Mouse (Mus musculus) spleen, adult 2 months (tissue): ENCODE measurements around the gene Dnajc7. TPM values are rescaled to one million over a fixed set of nuclear protein-coding genes. Genes with fewer than 3 reads are reported as not detected.

ENCODE experiments used
- DNase-seq, 2 experiments: peaks; one replicate each; pipeline versions ENCODE4 v3.0.0 to v3.0.0-alpha.2; 2012 to 2021; ENCODE audit warnings: low spot score in 2 of 2, low read depth in 1 of 2
- H3K27ac ChIP-seq: fragments of 200-500 bp; 2 replicates; pipeline ENCODE4 v1.5.1; 2012; ENCODE audit warnings: low read length, inconsistent platforms; ENCODE audit not compliant: insufficient read depth
- H3K27me3 ChIP-seq: fragments of 200-500 bp; 2 replicates; pipeline ENCODE4 v1.6.1; 2012; ENCODE audit warnings: mild to moderate bottlenecking, moderate library complexity, low read length, inconsistent platforms; ENCODE audit not compliant: control insufficient read depth, insufficient read depth
- H3K36me3 ChIP-seq: fragments of 200-500 bp; 2 replicates; pipeline ENCODE4 v1.6.1; 2012; ENCODE audit warnings: mild to moderate bottlenecking, low read length, inconsistent platforms; ENCODE audit not compliant: control insufficient read depth, insufficient read depth
- H3K4me1 ChIP-seq: fragments of 200-500 bp; 2 replicates; pipeline ENCODE4 v1.6.1; 2011; ENCODE audit warnings: inconsistent platforms; ENCODE audit not compliant: control insufficient read depth, insufficient read depth, insufficient read length
- H3K4me3 ChIP-seq: fragments of 200-500 bp; 2 replicates; pipeline ENCODE4 v1.5.1; 2011; ENCODE audit warnings: mild to moderate bottlenecking, inconsistent platforms; ENCODE audit not compliant: insufficient read depth, insufficient read length; ENCODE audit errors: extremely low read depth
- CTCF ChIP-seq: fragments of 200-500 bp; IDR thresholded peaks from 2 replicates; pipeline ENCODE4 v1.5.1; 2011; ENCODE audit warnings: mild to moderate bottlenecking, inconsistent platforms; ENCODE audit not compliant: insufficient read depth, insufficient read length, insufficient replicate concordance; ENCODE audit errors: extremely low read depth
- POLR2A ChIP-seq: fragments of 200-500 bp; IDR thresholded peaks from 2 replicates; pipeline ENCODE4 v1.6.1; 2011; ENCODE audit warnings: low read depth, low read length, inconsistent platforms
- WGBS: fragments of 180-500 bp; shearing (Covaris S2); methylation state at CpG from one replicate; pipeline ENCODE4 v1.1.7; 2018; 5-methylcytosine and 5-hydroxymethylcytosine counted together
- polyA plus RNA-seq: library from polyadenylated mRNA; depleted of rRNA; stranded (reverse); fragments of >200 nt; gene quantifications from 2 replicates; pipeline ENCODE4 v1.2.3, GENCODE M21; 2012

Dnajc7 gene
- polyA plus RNA-seq, 1 experiment = 53.7 TPM

- 27% methylated on average over 4 of the region's 4 CpGs for WGBS
- Histone ChIP-seq H3K27me3 (no peaks in the 10 kb centered on the region), H3K4me3 (no peak overlapping the region), H3K36me3 (peaks cover 42% of the 10 kb centered on the region), H3K4me1 (peaks cover 69% of the 10 kb centered on the region; the same call in 1 of the 2 replicates), H3K27ac (peak overlapping the region; percentile 50)
- TF ChIP-seq CTCF (no peak), POLR2A (no peak)
- no peak for DNase-seq
These were observed 38.2 kb downstream of the Dnajc7 start for GRCm38 (mm10) chr11:100581756-100582155.

GRCm38 (mm10) chr11:100580275-100580674 lies 39.7 kb downstream of the Dnajc7 start:
- peaks cover 71% of the 10 kb centered on the region for H3K4me1 ChIP-seq
- H3K27me3 ChIP-seq = no peaks in the 10 kb centered on the region
- 49% methylated on average over 13 of the region's 13 CpGs for WGBS
- H3K4me3 ChIP-seq = no peak overlapping the region
- no peak for TF ChIP-seq POLR2A
- no peak for TF ChIP-seq CTCF
- DNase-seq = peak in 1 of 2 experiments; percentile 52
- H3K27ac ChIP-seq = 0 out of 2 replicates have a peak overlapping the region, but pooled peaks have one; percentile 10
- peaks cover 47% of the 10 kb centered on the region for H3K36me3 ChIP-seq

GRCm38 (mm10) chr11:100579116-100579799 lies 40.7 kb downstream of the Dnajc7 start:
- Histone ChIP-seq H3K36me3 (peaks cover 47% of the 10 kb centered on the region), H3K27ac (peak overlapping the region; percentile 98), H3K27me3 (no peaks in the 10 kb centered on the region), H3K4me3 (peak overlapping the region; percentile 2; the same call in 1 of the 2 replicates), H3K4me1 (peaks cover 67% of the 10 kb centered on the region)
- WGBS = 74% methylated on average over 9 of the region's 9 CpGs
- no peak for TF ChIP-seq POLR2A
- TF ChIP-seq CTCF = no peak
- no peak for DNase-seq

GRCm38 (mm10) chr11:100577852-100578599 lies 41.9 kb downstream of the Dnajc7 start:
- peak in 1 of 2 experiments; percentile 61 for DNase-seq
- TF ChIP-seq CTCF (no peak), POLR2A (no peak)
- no peaks in the 10 kb centered on the region for H3K27me3 ChIP-seq
- WGBS = 49% methylated on average over 8 of the region's 8 CpGs
- peak overlapping the region; percentile 38; the same call in 1 of the 2 replicates for H3K4me3 ChIP-seq
- H3K36me3 ChIP-seq = peaks cover 39% of the 10 kb centered on the region
- H3K4me1 ChIP-seq = peaks cover 55% of the 10 kb centered on the region
- peak overlapping the region; percentile 98 for H3K27ac ChIP-seq

GRCm38 (mm10) chr11:100576256-100576655 lies 43.7 kb downstream of the Dnajc7 start:
- Histone ChIP-seq H3K4me3 (peak overlapping the region; percentile 96; the same call in 1 of the 2 replicates), H3K27ac (peak overlapping the region; percentile 98), H3K27me3 (no peaks in the 10 kb centered on the region), H3K36me3 (peaks cover 30% of the 10 kb centered on the region), H3K4me1 (peaks cover 45% of the 10 kb centered on the region)
- no peak for TF ChIP-seq CTCF
- no peak for TF ChIP-seq POLR2A
- DNase-seq = no peak
- 88% methylated on average over 21 of the region's 21 CpGs for WGBS

DNA sequence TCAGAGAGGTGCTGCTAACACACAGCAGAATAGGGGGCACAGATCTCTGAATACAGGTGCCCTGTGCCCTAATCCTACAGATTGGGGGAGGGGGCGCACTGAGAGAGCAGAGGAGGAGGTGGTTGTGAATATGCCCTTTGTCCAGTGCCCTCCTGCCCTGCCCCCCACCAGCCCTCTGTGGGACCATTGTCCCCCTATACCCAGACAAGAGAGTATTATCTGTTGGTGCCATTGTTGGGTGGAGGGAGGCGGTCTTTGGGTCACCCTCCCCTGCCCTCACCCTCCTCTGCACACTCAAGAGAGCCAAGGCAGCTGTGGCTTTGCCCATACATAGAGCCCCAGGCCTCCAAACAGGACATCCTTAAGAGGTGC lies 44.5 kb downstream of the Dnajc7 start:
- peak overlapping the region; percentile 98 for H3K27ac ChIP-seq
- H3K4me1 ChIP-seq = peaks cover 44% of the 10 kb centered on the region
- no peak for TF ChIP-seq CTCF
- no peak for TF ChIP-seq POLR2A
- H3K4me3 ChIP-seq = peak overlapping the region; percentile 96
- peaks cover 24% of the 10 kb centered on the region for H3K36me3 ChIP-seq
- DNase-seq = no peak
- H3K27me3 ChIP-seq = no peaks in the 10 kb centered on the region
- 24% methylated on average over 2 of the region's 2 CpGs for WGBS
